Comparison of ENCODE assay signal across 8 mouse cellular contexts in genomic region chr8:93662219-93662618, GRCm38 (mm10).
DNase-seq lines count a peak whose midpoint lies in the region; ATAC-seq and TF ChIP-seq lines count a peak whose summit lies in the region.

No protein-coding gene starts in this region.

- H3K4me3 ChIP-seq in embryonic facial prominence, embryonic 10.5 days: peak overlapping the region; percentile 41
- no peak overlapping the region for H3K4me3 ChIP-seq in intestine, postnatal 0 days (ENCODE audit: low read depth, low read length)
- no peak overlapping the region for H3K4me3 ChIP-seq in liver, embryonic 15.5 days (replicated peaks)

- H3K36me3 ChIP-seq in embryonic facial prominence, embryonic 10.5 days (replicated peaks): no peaks in the 10 kb centered on the region
- H3K36me3 ChIP-seq in intestine, postnatal 0 days (ENCODE audit: control insufficient read depth, insufficient read depth): no peaks in the 10 kb centered on the region
- no peaks in the 10 kb centered on the region for H3K36me3 ChIP-seq in liver, embryonic 15.5 days (replicated peaks)

- H3K27ac ChIP-seq in embryonic facial prominence, embryonic 10.5 days (replicated peaks): no peak overlapping the region
- H3K27ac ChIP-seq in intestine, postnatal 0 days (ENCODE audit: low read depth, low read length): no peak overlapping the region
- no peak overlapping the region for H3K27ac ChIP-seq in liver, embryonic 15.5 days (replicated peaks)

- peak; percentile 2 for DNase-seq in embryo, embryonic 11 days
- DNase-seq in embryo, embryonic 9.5 days (ENCODE audit: extremely low spot score): no peak
- DNase-seq in embryonic facial prominence, embryonic 10.5 days (ENCODE audit: low spot score): no peak
- no peak for DNase-seq in spleen, adult 12 weeks (ENCODE audit: low spot score)
- no peak for DNase-seq in cerebellum, postnatal 36 days
- no peak for DNase-seq in layer of hippocampus, postnatal 10 days (ENCODE audit: low spot score in 2 of 2)

- TF ChIP-seq CTCF in intestine, postnatal 0 days (IDR thresholded peaks at IDR 0.05; ENCODE audit: low read depth): no peak

- no peak overlapping the region for H3K9ac ChIP-seq in intestine, postnatal 0 days (ENCODE audit: low read depth, low read length)
- no peak overlapping the region for H3K9ac ChIP-seq in liver, embryonic 15.5 days

- H3K9me3 ChIP-seq in embryonic facial prominence, embryonic 10.5 days: no peaks in the 10 kb centered on the region
- no peaks in the 10 kb centered on the region for H3K9me3 ChIP-seq in intestine, postnatal 0 days (ENCODE audit: control insufficient read depth)
- no peaks in the 10 kb centered on the region for H3K9me3 ChIP-seq in liver, embryonic 15.5 days (replicated peaks)

- H3K4me1 ChIP-seq in embryonic facial prominence, embryonic 10.5 days: peaks cover 13% of the 10 kb centered on the region
- no peaks in the 10 kb centered on the region for H3K4me1 ChIP-seq in intestine, postnatal 0 days (replicated peaks; ENCODE audit: control insufficient read depth, insufficient read depth, low read length)
- H3K4me1 ChIP-seq in liver, embryonic 15.5 days (replicated peaks): no peaks in the 10 kb centered on the region

- peak overlapping the region; percentile 59 for H3K4me2 ChIP-seq in intestine, postnatal 0 days (replicated peaks; ENCODE audit: low read depth)
- peak overlapping the region; percentile 40; the same call in 1 of the 2 replicates for H3K4me2 ChIP-seq in liver, embryonic 15.5 days

- WGBS in embryonic facial prominence, embryonic 10.5 days: 74% methylated on average over 5 of the region's 5 CpGs
- WGBS in intestine, postnatal 0 days: 47% methylated on average over 5 of the region's 5 CpGs
- WGBS in liver, embryonic 15.5 days (ENCODE audit: insufficient replicate concordance): 43% methylated on average over 5 of the region's 5 CpGs

- ATAC-seq in intestine, postnatal 0 days: no peak; the same call in 1 of the 2 replicates
- ATAC-seq in liver, embryonic 15.5 days (ENCODE audit: insufficient read depth): no peak

- H3K27me3 ChIP-seq in embryonic facial prominence, embryonic 10.5 days (replicated peaks; ENCODE audit: low read depth, poor library complexity, severe bottlenecking): no peaks in the 10 kb centered on the region
- no peaks in the 10 kb centered on the region for H3K27me3 ChIP-seq in intestine, postnatal 0 days (replicated peaks; ENCODE audit: control insufficient read depth, insufficient read depth, low read length)
- no peaks in the 10 kb centered on the region for H3K27me3 ChIP-seq in liver, embryonic 15.5 days
